Mouse (Mus musculus): ENCODE measurements around the gene Ifrd2.

The Ifrd2 gene

DNA sequence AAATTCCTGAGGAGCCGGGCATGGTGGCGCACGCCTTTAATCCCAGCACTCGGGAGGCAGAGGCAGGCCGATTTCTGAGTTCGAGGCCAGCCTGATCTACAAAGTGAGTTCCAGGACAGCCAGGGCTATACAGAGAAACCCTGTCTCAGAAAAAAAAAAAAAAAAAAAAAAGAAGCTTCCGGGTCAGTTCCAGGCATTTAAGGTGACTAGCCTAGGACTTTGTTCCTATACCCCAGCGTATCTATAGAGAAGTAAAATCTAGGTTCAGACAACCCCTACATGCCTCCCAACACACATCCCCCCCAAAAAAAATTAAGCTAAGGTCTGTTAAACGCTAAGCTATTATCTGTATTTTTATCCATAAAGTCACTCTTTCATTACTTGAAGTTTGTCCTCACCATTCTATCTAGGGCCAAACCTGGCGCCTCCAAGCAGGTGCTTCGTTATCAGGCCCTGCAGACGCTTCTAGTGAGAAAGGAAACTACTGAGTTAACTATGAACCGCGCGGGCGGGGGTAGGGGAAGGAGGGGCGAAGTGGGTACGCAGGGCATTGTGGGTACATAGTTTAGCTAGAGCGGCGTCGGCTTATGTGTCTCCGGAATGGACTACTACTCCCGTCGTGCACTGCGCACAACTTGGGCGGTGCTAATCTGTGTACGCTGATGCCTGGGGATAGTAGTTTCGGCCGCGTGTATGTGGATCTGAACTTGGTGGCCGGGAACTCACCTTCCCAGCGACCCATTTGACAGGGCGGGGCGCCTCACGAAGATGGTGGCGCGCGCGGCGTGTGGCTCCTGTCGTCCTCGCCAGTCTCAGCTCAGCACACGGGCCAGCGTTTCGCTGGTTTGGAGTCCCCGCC is at the start of gene Ifrd2:
Gene Ifrd2 (plus strand): TSS at position 669 of the 859 bp plus-strand sequence.
- CTCF ChIA-PET = interaction anchor here (0.6 to 2.5 kb wide), 27 partner anchors 11 to 236 kb away, joined by 3 to 10 read pairs (median 3); partner anchors contain the start of genes Hyal1 (in 1 of the 4) and Zmynd10 (in 1 of the 4)
- POLR2A ChIA-PET = interaction anchor here (0.5 to 29.0 kb wide), 68 partner anchors 7 to 752 kb away, joined by 3 to 450 read pairs (median 4); partner anchors contain the start of genes Hyal1 (in 4 of the 4), Naa80 (in 3 of the 4), Zmynd10 (in 3 of the 4) and Cyb561d2 (in 2 of the 4)

DNA sequence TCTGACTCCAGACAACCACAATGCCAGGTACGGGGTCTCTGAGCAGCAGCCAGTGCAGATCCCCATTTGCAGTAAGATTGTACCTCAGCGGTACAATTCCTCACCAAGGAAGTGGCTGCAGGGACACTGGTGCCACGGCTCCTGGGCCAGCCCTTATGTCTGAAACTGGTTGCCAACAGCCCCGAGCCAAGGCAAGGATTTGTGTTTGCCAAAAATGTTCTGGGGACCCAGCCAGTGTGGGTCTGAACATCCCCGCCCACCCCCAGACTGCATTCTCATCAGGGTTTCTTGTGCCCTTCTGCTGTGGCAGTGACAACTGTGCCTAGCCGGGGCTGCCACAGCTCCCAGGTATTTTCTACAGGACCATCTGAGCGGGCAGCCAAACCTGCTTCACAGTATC is 49.2 kb upstream of the Ifrd2 start:
- ChIA-PET POLR2A (interaction anchor here in 1 of 4 experiments (0.9 to 2.0 kb wide), 2 partner anchors 49 to 58 kb away, joined by 3 to 5 read pairs; partner anchors contain the start of gene Ifrd2), CTCF (no interaction called here)

DNA sequence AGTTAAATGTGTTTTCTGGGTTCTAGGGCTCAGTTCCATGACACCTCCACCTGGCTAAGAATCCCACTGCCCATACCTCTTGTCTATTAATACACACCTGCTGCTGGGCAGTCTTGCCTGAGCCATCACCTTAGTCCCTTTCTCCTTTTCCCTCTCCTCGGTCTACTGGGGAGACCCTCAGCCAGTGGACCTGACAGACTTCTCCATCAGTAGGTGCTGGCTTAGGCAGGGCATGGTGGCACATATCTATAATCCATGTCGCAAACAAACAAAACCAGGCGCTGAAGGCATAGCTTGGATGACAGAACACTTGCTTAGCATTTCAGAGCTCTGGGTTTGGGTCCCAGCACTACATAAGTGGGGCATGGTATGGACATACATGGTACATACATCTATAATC is 48.7 kb upstream of the Ifrd2 start:
- ChIA-PET CTCF (no interaction called here), POLR2A (interaction anchor here in 2 of 4 experiments (0.9 to 9.0 kb wide), 4 partner anchors 12 to 57 kb away, joined by 3 to 62 read pairs (median 4); partner anchors contain the start of genes Ifrd2 (in 1 of the 2) and Rassf1 (in 1 of the 2))

DNA sequence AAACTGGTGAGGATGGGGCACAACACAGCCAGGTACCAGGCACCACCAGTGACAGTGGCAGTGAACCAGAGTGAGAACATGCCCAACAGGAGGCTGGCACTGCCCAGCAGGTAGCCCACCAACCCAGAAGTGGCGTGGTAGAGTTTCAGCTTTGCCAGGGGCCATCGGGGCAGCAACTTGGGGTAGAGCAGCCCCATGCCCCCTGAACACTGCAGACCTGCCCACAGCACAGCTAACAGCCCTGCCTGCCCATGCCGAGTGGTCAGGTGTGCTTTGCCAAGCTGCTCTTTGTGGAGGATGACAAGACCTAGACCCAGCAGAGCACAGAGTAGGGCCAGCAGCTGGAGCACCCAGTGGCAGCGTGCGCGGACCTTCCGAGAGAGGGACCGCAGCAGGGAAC is 47.5 kb upstream of the Ifrd2 start:
- ChIA-PET CTCF (interaction anchor here in 2 of 4 experiments (0.6 to 0.9 kb wide), 2 partner anchors 11 to 184 kb away, joined by 3 to 4 read pairs; no protein-coding TSS in a partner anchor), POLR2A (interaction anchor here in 2 of 4 experiments (1.2 to 9.0 kb wide), 9 partner anchors 11 to 199 kb away, joined by 3 to 77 read pairs (median 13); partner anchors contain the start of genes Rassf1 (in 2 of the 2), 6430571L13Rik (in 1 of the 2), Hyal1 (in 1 of the 2) and Hyal2 (in 1 of the 2))

- ChIA-PET POLR2A (interaction anchor here in 3 of 4 experiments (0.5 to 9.0 kb wide), 13 partner anchors 10 to 648 kb away, joined by 3 to 77 read pairs (median 10); partner anchors contain the start of genes Ifrd2 (in 2 of the 3), 6430571L13Rik (in 1 of the 3), Hyal1 (in 1 of the 3) and Hyal2 (in 1 of the 3)), CTCF (interaction anchor here in 2 of 4 experiments (0.5 to 1.7 kb wide), 3 partner anchors 10 to 207 kb away, joined by 3 to 7 read pairs (median 3); partner anchors contain the start of gene 6430571L13Rik (in 1 of the 2))
Observed at GRCm38 (mm10) chr9:107540420-107540819, 47.0 kb upstream of the Ifrd2 start.

DNA sequence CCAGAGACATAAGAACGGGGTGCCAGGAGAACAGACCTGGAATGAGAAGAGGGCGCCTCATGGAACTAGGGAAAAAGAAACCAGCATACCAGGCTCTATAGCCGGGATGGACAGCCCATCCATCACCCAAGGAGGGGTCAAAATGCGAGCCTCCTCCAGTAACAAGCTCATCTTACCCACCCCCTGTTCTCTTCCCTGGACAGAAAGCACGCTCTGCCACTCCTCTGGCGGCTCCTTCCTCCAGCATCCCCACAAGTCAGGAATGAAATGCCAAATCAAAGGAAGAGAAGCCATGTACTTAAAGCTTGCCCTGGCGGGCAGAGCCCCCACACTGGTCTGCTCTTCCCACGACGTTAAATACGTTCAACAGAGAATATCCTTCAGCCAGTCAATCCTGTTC is 46.4 kb upstream of the Ifrd2 start:
- CTCF ChIA-PET = interaction anchor here in 2 of 4 experiments (0.5 to 2.4 kb wide), 8 partner anchors 8 to 208 kb away, joined by 3 to 15 read pairs (median 4); partner anchors contain the start of genes 6430571L13Rik (in 1 of the 2) and Tmem115 (in 1 of the 2)
- POLR2A ChIA-PET = interaction anchor here in 3 of 4 experiments (0.5 to 9.0 kb wide), 27 partner anchors 9 to 649 kb away, joined by 3 to 77 read pairs (median 7); partner anchors contain the start of genes Rassf1 (in 3 of the 3), Hyal1 (in 2 of the 3), Ifrd2 (in 2 of the 3) and 6430571L13Rik (in 1 of the 3)

GRCm38 (mm10) chr9:107541474-107542351 is 45.7 kb upstream of the Ifrd2 start, which contains the start of the genes Cyb561d2 and Nprl2:
Cyb561d2 (minus strand) TSS chr9:107542193.
Nprl2 (plus strand) TSS chr9:107542226.
- ChIA-PET POLR2A (interaction anchor here in 3 of 4 experiments (0.6 to 9.0 kb wide), 55 partner anchors 8 to 851 kb away, joined by 3 to 77 read pairs (median 4); partner anchors contain the start of genes 6430571L13Rik (in 3 of the 3), Rassf1 (in 3 of the 3), Tmem115 (in 3 of the 3) and Gnai2 (in 2 of the 3)), CTCF (interaction anchor here in 3 of 4 experiments (0.6 to 2.4 kb wide), 20 partner anchors 8 to 201 kb away, joined by 3 to 15 read pairs (median 4); partner anchors contain the start of genes Tmem115 (in 3 of the 3) and 6430571L13Rik (in 1 of the 3))

GRCm38 (mm10) chr9:107542352-107542686 is 45.1 kb upstream of the Ifrd2 start:
- POLR2A ChIA-PET = interaction anchor here in 3 of 4 experiments (0.6 to 9.0 kb wide), 46 partner anchors 8 to 851 kb away, joined by 3 to 77 read pairs (median 4); partner anchors contain the start of genes 6430571L13Rik (in 3 of the 3), Tmem115 (in 3 of the 3), Gnai2 (in 2 of the 3) and Hyal1 (in 2 of the 3)
- CTCF ChIA-PET = interaction anchor here in 3 of 4 experiments (0.6 to 2.4 kb wide), 20 partner anchors 8 to 748 kb away, joined by 3 to 15 read pairs (median 4); partner anchors contain the start of genes Tmem115 (in 3 of the 3), Ifrd2 (in 1 of the 3) and Nicn1 (in 1 of the 3)

DNA sequence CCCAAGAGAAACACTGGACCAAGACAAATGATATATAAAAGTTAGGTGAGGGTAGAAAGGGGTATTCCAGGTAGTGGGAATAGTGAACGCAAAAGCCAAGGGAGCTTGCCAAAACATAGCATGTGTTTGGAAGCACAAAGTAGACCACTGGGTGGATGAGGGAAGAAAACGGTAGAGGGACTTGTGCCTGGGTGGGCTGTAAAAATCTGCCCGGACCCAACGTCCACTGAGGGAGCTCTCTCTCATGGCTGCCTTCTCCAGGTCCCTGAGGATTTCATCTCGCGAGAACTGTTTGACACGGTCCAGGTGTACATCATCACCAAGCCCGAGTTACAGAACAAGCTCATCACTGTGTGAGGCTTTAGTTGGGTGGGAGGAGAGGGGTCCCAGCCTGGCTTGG is 44.7 kb upstream of the Ifrd2 start:
- CTCF ChIA-PET = interaction anchor here in 3 of 4 experiments (0.6 to 2.4 kb wide), 15 partner anchors 9 to 747 kb away, joined by 3 to 15 read pairs (median 3); partner anchors contain the start of genes Tmem115 (in 2 of the 3), Ifrd2 (in 1 of the 3) and Nicn1 (in 1 of the 3)
- POLR2A ChIA-PET = interaction anchor here in 3 of 4 experiments (0.6 to 9.0 kb wide), 32 partner anchors 8 to 247 kb away, joined by 3 to 77 read pairs (median 4); partner anchors contain the start of genes Tmem115 (in 3 of the 3), Gnai2 (in 2 of the 3), Hyal1 (in 2 of the 3) and Ifrd2 (in 2 of the 3)

DNA sequence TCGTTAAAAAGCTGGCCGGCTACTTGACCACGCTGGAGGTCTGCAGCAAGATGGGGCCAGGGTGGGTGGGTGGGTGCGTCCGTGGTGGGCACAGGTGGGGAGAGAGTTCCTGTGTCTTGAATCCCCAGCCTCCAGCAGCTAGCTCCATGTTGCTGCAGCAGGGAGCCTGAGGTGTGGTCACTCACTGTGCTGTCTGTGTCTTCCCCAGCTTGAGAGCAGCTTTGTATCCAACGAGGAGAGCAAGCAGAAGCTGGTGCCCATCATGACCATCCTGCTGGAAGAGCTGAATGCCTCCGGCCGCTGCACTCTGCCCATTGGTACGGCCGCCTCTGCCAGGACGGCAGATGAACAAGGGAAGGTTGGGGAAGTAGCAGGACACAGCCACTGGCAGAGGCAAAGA is 44.1 kb upstream of the Ifrd2 start:
- CTCF ChIA-PET = interaction anchor here in 3 of 4 experiments (0.5 to 2.4 kb wide), 10 partner anchors 10 to 172 kb away, joined by 3 to 15 read pairs (median 4); partner anchors contain the start of gene Tmem115 (in 2 of the 3)
- POLR2A ChIA-PET = interaction anchor here in 3 of 4 experiments (0.6 to 9.0 kb wide), 22 partner anchors 8 to 247 kb away, joined by 3 to 77 read pairs (median 6); partner anchors contain the start of genes Ifrd2 (in 2 of the 3), Rassf1 (in 2 of the 3), Tmem115 (in 2 of the 3) and Tusc2 (in 2 of the 3)

DNA sequence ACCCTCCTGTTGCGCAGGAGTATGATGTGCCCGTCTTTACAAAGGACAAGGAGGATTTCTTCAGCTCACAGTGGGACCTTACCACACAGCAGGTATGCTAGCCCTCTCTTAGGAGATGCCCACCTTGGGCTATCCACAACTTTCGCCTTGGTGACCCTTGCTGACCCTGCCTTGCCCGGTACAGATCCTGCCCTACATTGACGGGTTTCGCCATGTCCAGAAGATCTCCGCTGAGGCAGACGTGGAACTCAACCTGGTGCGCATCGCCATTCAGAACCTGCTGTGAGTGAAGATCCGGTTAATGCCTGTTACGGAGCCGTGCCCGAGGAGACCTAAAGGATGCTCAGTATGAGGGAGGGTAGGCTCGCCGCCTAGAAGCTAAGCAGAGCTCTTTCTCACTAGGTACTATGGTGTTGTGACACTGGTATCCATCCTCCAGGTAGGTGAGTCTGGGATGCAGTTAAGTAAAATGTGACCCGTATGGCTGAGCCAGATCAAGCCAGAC is 43.2 kb upstream of the Ifrd2 start:
- CTCF ChIA-PET = interaction anchor here in 2 of 4 experiments (1.2 kb wide), 2 partner anchors 22 kb away, joined by 3 to 4 read pairs; no protein-coding TSS in a partner anchor

DNA sequence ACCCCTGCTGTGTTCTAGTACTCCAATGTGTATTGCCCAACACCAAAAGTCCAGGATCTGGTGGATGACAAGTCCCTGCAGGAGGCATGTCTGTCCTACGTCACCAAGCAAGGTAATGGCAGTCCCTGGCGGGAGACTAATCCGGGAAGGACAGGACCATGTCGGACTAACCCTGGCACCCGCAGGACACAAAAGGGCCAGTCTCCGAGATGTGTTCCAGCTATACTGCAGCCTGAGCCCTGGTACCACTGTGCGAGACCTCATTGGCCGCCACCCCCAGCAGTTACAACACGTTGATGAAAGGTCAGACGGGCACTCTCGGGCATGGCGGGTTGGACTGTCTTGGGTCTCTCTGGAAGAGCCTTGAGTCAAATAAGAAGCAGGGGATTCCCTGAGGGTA is 42.7 kb upstream of the Ifrd2 start:
- CTCF ChIA-PET = interaction anchor here in 2 of 4 experiments (0.7 to 2.0 kb wide), 7 partner anchors 10 to 207 kb away, joined by 3 to 4 read pairs (median 4); no protein-coding TSS in a partner anchor
- POLR2A ChIA-PET = interaction anchor here in 3 of 4 experiments (1.0 to 9.0 kb wide), 6 partner anchors 9 to 62 kb away, joined by 3 to 77 read pairs (median 4); partner anchors contain the start of genes Rassf1 (in 1 of the 3) and Tmem115 (in 1 of the 3)

More for the DNA sequence above, 43.2 kb upstream of the Ifrd2 start:
- POLR2A ChIA-PET = interaction anchor here in 3 of 4 experiments (1.0 to 9.0 kb wide), 8 partner anchors 9 to 31 kb away, joined by 3 to 77 read pairs (median 13); partner anchors contain the start of genes Tmem115 (in 2 of the 3) and Rassf1 (in 1 of the 3)

DNA sequence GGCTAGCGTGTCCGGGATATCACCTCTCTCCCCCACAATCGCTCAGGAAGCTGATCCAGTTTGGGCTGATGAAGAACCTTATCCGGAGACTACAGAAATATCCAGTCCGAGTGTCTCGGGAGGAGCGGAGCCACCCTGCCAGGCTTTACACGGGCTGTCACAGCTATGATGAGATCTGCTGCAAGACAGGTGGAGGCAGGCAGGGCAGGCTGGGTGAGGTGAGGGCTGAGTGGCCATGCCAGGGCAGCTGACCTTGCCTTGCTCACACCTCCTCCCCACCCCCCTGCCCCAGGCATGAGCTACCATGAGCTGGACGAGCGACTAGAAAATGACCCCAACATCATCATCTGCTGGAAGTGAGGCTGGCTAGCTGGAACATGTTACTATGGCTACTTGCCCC is 42.2 kb upstream of the Ifrd2 start:
- ChIA-PET CTCF (interaction anchor here in 2 of 4 experiments (0.6 to 2.0 kb wide), 8 partner anchors 9 to 206 kb away, joined by 3 to 4 read pairs (median 4); no protein-coding TSS in a partner anchor), POLR2A (interaction anchor here in 2 of 4 experiments (1.0 to 9.0 kb wide), 4 partner anchors 10 to 62 kb away, joined by 3 to 62 read pairs (median 4); partner anchors contain the start of gene Tmem115 (in 1 of the 2))

DNA sequence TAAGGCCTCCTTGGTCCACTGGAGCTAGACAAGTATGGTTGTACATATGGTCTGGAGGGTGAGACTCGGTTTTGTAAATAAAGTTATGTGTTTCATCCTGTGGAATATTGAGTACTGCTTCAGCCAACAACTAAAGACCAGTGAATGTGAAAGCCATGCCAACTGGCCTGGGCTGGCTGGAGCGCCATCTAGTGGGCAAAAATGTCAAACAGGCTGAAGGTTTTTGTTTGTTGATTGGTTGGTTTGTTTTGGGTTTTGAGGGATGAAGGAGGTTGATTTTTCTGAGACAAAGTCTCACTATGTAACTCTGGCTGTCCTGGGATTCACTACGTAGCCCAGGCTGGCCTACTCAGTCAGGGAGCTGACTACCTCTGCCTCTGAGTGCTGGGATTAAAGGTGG is 41.8 kb upstream of the Ifrd2 start:
- POLR2A ChIA-PET = interaction anchor here in 2 of 4 experiments (0.7 to 9.0 kb wide), 7 partner anchors 10 to 146 kb away, joined by 3 to 62 read pairs (median 4); partner anchors contain the start of genes Cacna2d2 (in 1 of the 2) and Tmem115 (in 1 of the 2)

DNA sequence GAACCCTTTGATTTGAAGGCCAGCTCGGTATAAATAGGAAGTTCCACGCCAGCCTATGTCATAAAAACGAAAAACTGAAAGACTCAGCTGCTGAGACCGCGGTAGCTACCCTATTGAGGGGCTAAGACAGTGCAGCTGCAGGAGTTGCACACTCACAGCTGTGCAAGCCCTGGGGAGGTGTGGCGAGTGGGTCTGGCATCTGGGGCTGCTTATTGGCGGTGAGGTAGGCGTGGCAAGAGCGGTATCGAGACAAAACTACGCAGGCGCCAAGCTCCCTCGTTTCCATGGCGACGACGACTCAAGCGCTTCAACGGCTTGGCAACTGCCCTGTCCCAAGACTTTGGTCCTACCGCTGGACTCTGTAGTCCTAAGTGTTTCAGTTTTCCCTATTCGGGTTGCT is 40.4 kb upstream of the Ifrd2 start, which contains the start of gene Zmynd10:
Gene Zmynd10 (plus strand): TSS at position 273 of the 400 bp plus-strand sequence.
- CTCF ChIA-PET = interaction anchor here in 3 of 4 experiments (0.5 to 1.9 kb wide), 19 partner anchors 12 to 904 kb away, joined by 3 to 13 read pairs (median 3); partner anchors contain the start of genes Gnai2 (in 1 of the 3), Tmem115 (in 1 of the 3) and Tusc2 (in 1 of the 3)
- POLR2A ChIA-PET = interaction anchor here in 3 of 4 experiments (0.5 to 9.0 kb wide), 31 partner anchors 8 to 1220 kb away, joined by 3 to 62 read pairs (median 4); partner anchors contain the start of genes Ifrd2 (in 3 of the 3), Hyal3 (in 2 of the 3), Tmem115 (in 2 of the 3) and Cacna2d2 (in 1 of the 3)

More for the DNA sequence above, 41.8 kb upstream of the Ifrd2 start:
- CTCF ChIA-PET = interaction anchor here in 2 of 4 experiments (0.6 to 2.0 kb wide), 7 partner anchors 9 to 206 kb away, joined by 3 to 4 read pairs (median 4); no protein-coding TSS in a partner anchor
